Mouse (Mus musculus): ENCODE data around the gene Gckr. TPM values are rescaled to one million over a fixed set of nuclear protein-coding genes. Genes with fewer than 3 reads are reported as not detected.
A peak's percentile ranks its signal among the peaks of the same experiment; 100 is the strongest.
"Not testable (repeated sequence)": the region's sequence is repeated elsewhere in the genome, so short reads cannot be mapped to it uniquely, and the experiment has no call there.

Gene Gckr
- polyA plus RNA-seq, 1 experiment from 2014 or later: not detected

- no peaks in the 10 kb centered on the region for H3K4me1 ChIP-seq
- H3K27ac ChIP-seq (replicated peaks): no peak overlapping the region
- H3K9me3 ChIP-seq (replicated peaks): 0 out of 2 replicates have a peak, but pooled peaks cover 4% of the 10 kb centered on the region
- WGBS: 78% methylated on average over 8 of the region's 8 CpGs
- no peak overlapping the region for H3K4me3 ChIP-seq
- DNase-seq (ENCODE audit: low spot score): no peak
- H3K27me3 ChIP-seq (ENCODE audit: low read depth, poor library complexity, severe bottlenecking): no peaks in the 10 kb centered on the region
- H3K36me3 ChIP-seq: no peaks in the 10 kb centered on the region
Measured at GRCm38 (mm10) chr5:31301866-31302265, 4.6 kb downstream of the Gckr start.

GRCm38 (mm10) chr5:31303093-31303492 lies 5.8 kb downstream of the Gckr start:
- Histone ChIP-seq H3K36me3 (no peaks in the 10 kb centered on the region), H3K9me3 (replicated peaks) (0 out of 2 replicates have a peak, but pooled peaks cover 4% of the 10 kb centered on the region), H3K27ac (replicated peaks) (no peak overlapping the region), H3K27me3 (ENCODE audit: low read depth, poor library complexity, severe bottlenecking) (no peaks in the 10 kb centered on the region), H3K4me1 (no peaks in the 10 kb centered on the region), H3K4me3 (no peak overlapping the region)
- DNase-seq (ENCODE audit: low spot score): no peak
- 91% methylated on average over 6 of the region's 6 CpGs for whole genome bisulfite sequencing

GRCm38 (mm10) chr5:31312806-31313205 lies 15.6 kb downstream of the Gckr start:
- Histone ChIP-seq H3K9me3 (replicated peaks) (peaks cover 5% of the 10 kb centered on the region; the same call in 1 of the 2 replicates), H3K4me1 (no peaks in the 10 kb centered on the region)

GRCm38 (mm10) chr5:31322776-31323175 lies 25.5 kb downstream of the Gckr start:
- H3K27me3 ChIP-seq (ENCODE audit: low read depth, poor library complexity, severe bottlenecking): no peaks in the 10 kb centered on the region
- no peaks in the 10 kb centered on the region for H3K9me3 ChIP-seq (replicated peaks)
- DNase-seq (ENCODE audit: low spot score): no peak
- no peak overlapping the region for H3K27ac ChIP-seq (replicated peaks)
- no peak overlapping the region for H3K4me3 ChIP-seq
- WGBS: 93% methylated on average over 3 of the region's 3 CpGs
- no peaks in the 10 kb centered on the region for H3K4me1 ChIP-seq
- no peaks in the 10 kb centered on the region for H3K36me3 ChIP-seq

More at GRCm38 (mm10) chr5:31312806-31313205, 15.6 kb downstream of the Gckr start:
- 90% methylated on average over 8 of the region's 8 CpGs for WGBS
- no peak for DNase-seq (ENCODE audit: low spot score)
- H3K27me3 ChIP-seq (ENCODE audit: low read depth, poor library complexity, severe bottlenecking): no peaks in the 10 kb centered on the region
- H3K4me3 ChIP-seq: no peak overlapping the region
- no peak overlapping the region for H3K27ac ChIP-seq (replicated peaks)
- no peaks in the 10 kb centered on the region for H3K36me3 ChIP-seq

GRCm38 (mm10) chr5:31324085-31324484 lies 26.8 kb downstream of the Gckr start:
- H3K36me3 ChIP-seq: no peaks in the 10 kb centered on the region
- no peaks in the 10 kb centered on the region for H3K27me3 ChIP-seq (ENCODE audit: low read depth, poor library complexity, severe bottlenecking)
- no peak for DNase-seq (ENCODE audit: low spot score)
- WGBS: 74% methylated on average over 3 of the region's 3 CpGs
- H3K27ac ChIP-seq (replicated peaks): no peak overlapping the region
- no peaks in the 10 kb centered on the region for H3K9me3 ChIP-seq (replicated peaks)
- H3K4me1 ChIP-seq: no peaks in the 10 kb centered on the region
- no peak overlapping the region for H3K4me3 ChIP-seq

GRCm38 (mm10) chr5:31326850-31327249 lies 29.6 kb downstream of the Gckr start:
- 16% methylated on average over 5 of the region's 5 CpGs for WGBS
- Histone ChIP-seq H3K4me3 (no peak overlapping the region), H3K9me3 (replicated peaks) (no peaks in the 10 kb centered on the region), H3K4me1 (no peaks in the 10 kb centered on the region), H3K27ac (replicated peaks) (no peak overlapping the region), H3K36me3 (no peaks in the 10 kb centered on the region), H3K27me3 (ENCODE audit: low read depth, poor library complexity, severe bottlenecking) (no peaks in the 10 kb centered on the region)
- peak; percentile 13 for DNase-seq (ENCODE audit: low spot score)

GRCm38 (mm10) chr5:31328255-31328654 lies 31.0 kb downstream of the Gckr start:
- no peak overlapping the region for H3K27ac ChIP-seq (replicated peaks)
- no peaks in the 10 kb centered on the region for H3K27me3 ChIP-seq (ENCODE audit: low read depth, poor library complexity, severe bottlenecking)
- no peaks in the 10 kb centered on the region for H3K36me3 ChIP-seq
- 40% methylated on average over 7 of the region's 7 CpGs for WGBS
- DNase-seq (ENCODE audit: low spot score): peak; percentile 45
- H3K9me3 ChIP-seq (replicated peaks): peaks cover 7% of the 10 kb centered on the region; the same call in 1 of the 2 replicates
- H3K4me3 ChIP-seq: no peak overlapping the region
- H3K4me1 ChIP-seq: no peaks in the 10 kb centered on the region

GRCm38 (mm10) chr5:31357586-31357985 lies 60.3 kb downstream of the Gckr start:
- not testable (repeated sequence) for H3K9me3 ChIP-seq (replicated peaks); H3K27me3 ChIP-seq (ENCODE audit: low read depth, poor library complexity, severe bottlenecking); DNase-seq (ENCODE audit: low spot score); H3K4me1 ChIP-seq; H3K4me3 ChIP-seq; H3K36me3 ChIP-seq; H3K27ac ChIP-seq (replicated peaks)
- 83% methylated on average over 16 of the region's 16 CpGs for WGBS

GRCm38 (mm10) chr5:31360955-31361354 lies 63.7 kb downstream of the Gckr start:
- Histone ChIP-seq H3K4me3 (no peak overlapping the region), H3K9me3 (replicated peaks) (peaks cover 8% of the 10 kb centered on the region; the same call in 1 of the 2 replicates), H3K27ac (replicated peaks) (no peak overlapping the region), H3K27me3 (ENCODE audit: low read depth, poor library complexity, severe bottlenecking) (no peaks in the 10 kb centered on the region), H3K4me1 (no peaks in the 10 kb centered on the region), H3K36me3 (no peaks in the 10 kb centered on the region)
- 77% methylated on average over 6 of the region's 6 CpGs for WGBS
- DNase-seq (ENCODE audit: low spot score): no peak

Other genes with a start within 250 kb of the Gckr start
- 80.5 and 99.6 TPM in 2 replicates for gene Atraid, start 249.1 kb upstream of the Gckr start, polyA plus RNA-seq (2016; fragmentation: Nextera tagmentation; extraction: Ambion mirVana)
- gene Slc5a6, start 248.5 kb upstream of the Gckr start, polyA plus RNA-seq (2016; fragmentation: Nextera tagmentation; extraction: Ambion mirVana): 10.6 and 11.4 TPM in 2 replicates
- 52.4 and 53.3 TPM in 2 replicates for gene Cad, start 242.7 kb upstream of the Gckr start, polyA plus RNA-seq (2016; fragmentation: Nextera tagmentation; extraction: Ambion mirVana)
- not detected in 2 replicates for gene Dnajc5g, start 191.2 kb upstream of the Gckr start, polyA plus RNA-seq (2016; fragmentation: Nextera tagmentation; extraction: Ambion mirVana)
- gene Slc30a3, start 189.2 kb upstream of the Gckr start, polyA plus RNA-seq (2016; fragmentation: Nextera tagmentation; extraction: Ambion mirVana): 1.5 and 7.1 TPM in 2 replicates
- not detected in 2 replicates for gene Trim54, start 180.7 kb upstream of the Gckr start, polyA plus RNA-seq (2016; fragmentation: Nextera tagmentation; extraction: Ambion mirVana)
- gene Ucn, start 158.6 kb upstream of the Gckr start, polyA plus RNA-seq (2016; fragmentation: Nextera tagmentation; extraction: Ambion mirVana): not detected in 2 replicates
- gene Mpv17, start 143.2 kb upstream of the Gckr start, polyA plus RNA-seq (2016; fragmentation: Nextera tagmentation; extraction: Ambion mirVana): 58.7 and 64.5 TPM in 2 replicates
- 1.7 and 2.1 TPM in 2 replicates for gene Gm29609, start 117.5 kb upstream of the Gckr start, polyA plus RNA-seq (2016; fragmentation: Nextera tagmentation; extraction: Ambion mirVana)
- gene Gtf3c2, start 117.3 kb upstream of the Gckr start, polyA plus RNA-seq (2016; fragmentation: Nextera tagmentation; extraction: Ambion mirVana): 120 and 124 TPM in 2 replicates
- 139 and 153 TPM in 2 replicates for gene Snx17, start 104.2 kb upstream of the Gckr start, polyA plus RNA-seq (2016; fragmentation: Nextera tagmentation; extraction: Ambion mirVana)
- 86.3 and 87.7 TPM in 2 replicates for gene Eif2b4, start 104.0 kb upstream of the Gckr start, polyA plus RNA-seq (2016; fragmentation: Nextera tagmentation; extraction: Ambion mirVana)
- 11.5 and 13.8 TPM in 2 replicates for gene Zfp513, start 95.1 kb upstream of the Gckr start, polyA plus RNA-seq (2016; fragmentation: Nextera tagmentation; extraction: Ambion mirVana)
- 195 and 214 TPM in 2 replicates for gene Ppm1g, start 76.8 kb upstream of the Gckr start, polyA plus RNA-seq (2016; fragmentation: Nextera tagmentation; extraction: Ambion mirVana)
- 160 and 171 TPM in 2 replicates for gene Nrbp1, start 56.6 kb upstream of the Gckr start, polyA plus RNA-seq (2016; fragmentation: Nextera tagmentation; extraction: Ambion mirVana)
- gene Gm9970, start 56.2 kb upstream of the Gckr start, polyA plus RNA-seq (2016; fragmentation: Nextera tagmentation; extraction: Ambion mirVana): 0.23 and 0.36 TPM in 2 replicates
- gene Krtcap3, start 45.8 kb upstream of the Gckr start, polyA plus RNA-seq (2016; fragmentation: Nextera tagmentation; extraction: Ambion mirVana): 2.9 and 3.0 TPM in 2 replicates
- gene Ift172, start 6.3 kb upstream of the Gckr start, polyA plus RNA-seq (2016; fragmentation: Nextera tagmentation; extraction: Ambion mirVana): 33.8 and 40.6 TPM in 2 replicates
- 48.9 and 51.0 TPM in 2 replicates for gene Fndc4, start 1.4 kb upstream of the Gckr start, polyA plus RNA-seq (2016; fragmentation: Nextera tagmentation; extraction: Ambion mirVana)
- gene Zfp512, start 155.0 kb downstream of the Gckr start, polyA plus RNA-seq (2016; fragmentation: Nextera tagmentation; extraction: Ambion mirVana): 80.4 and 90.3 TPM in 2 replicates
- not detected in 2 replicates for gene 4930548H24Rik, start 188.3 kb downstream of the Gckr start, polyA plus RNA-seq (2016; fragmentation: Nextera tagmentation; extraction: Ambion mirVana)
- 94.8 and 97.2 TPM in 2 replicates for gene Gpn1, start 197.3 kb downstream of the Gckr start, polyA plus RNA-seq (2016; fragmentation: Nextera tagmentation; extraction: Ambion mirVana)
- gene Slc4a1ap, start 229.6 kb downstream of the Gckr start, polyA plus RNA-seq (2016; fragmentation: Nextera tagmentation; extraction: Ambion mirVana): 30.2 and 32.4 TPM in 2 replicates
- 25.8 and 27.6 TPM in 2 replicates for gene Supt7l, start 230.4 kb downstream of the Gckr start, polyA plus RNA-seq (2016; fragmentation: Nextera tagmentation; extraction: Ambion mirVana)

Data from midbrain, embryonic 10.5 days (tissue).